Mouse (Mus musculus) liver, postnatal 0 days (tissue): ENCODE data around the gene 1700022I11Rik.

Experiments
- CTCF ChIP-seq: sonication (generic); IDR thresholded peaks from 2 replicates; pipeline ENCODE4 v1.5.1; 2016; ENCODE audit warnings: antibody characterized with exemption, low read depth
- EP300 ChIP-seq: IDR thresholded peaks from 2 replicates; pipeline ENCODE4 v1.6.1; 2016; ENCODE audit warnings: antibody characterized with exemption, low read depth, mild to moderate bottlenecking

- TF ChIP-seq CTCF (no peak), EP300 (no peak)
Measured at GRCm38 (mm10) chr4:42928952-42929351, 40.5 kb upstream of the 1700022I11Rik start.
